Mouse (Mus musculus) kidney, adult 8-10 months (tissue): Measurements from ENCODE around the gene Mlh1.

Experiments
- DNase-seq, 2 experiments: peaks; one replicate each; pipeline ENCODE4 v3.0.0; 2022

The Mlh1 gene

GRCm38 (mm10) chr9:111271434-111272160 lies at the start of gene Mlh1, which contains the start of gene Epm2aip1:
TSS of gene Mlh1 (minus strand) at chr9:111271791.
TSS of gene Epm2aip1 (plus strand) at chr9:111271929.
- DNase-seq = peak; percentile 99

- no peak for DNase-seq
Observed at GRCm38 (mm10) chr9:111320912-111321311, 49.3 kb upstream of the Mlh1 start.

- peak; percentile 20 to 68 for DNase-seq
Observed at GRCm38 (mm10) chr9:111314219-111314618, 42.6 kb upstream of the Mlh1 start.

- no peak for DNase-seq
Observed at GRCm38 (mm10) chr9:111313793-111314192, 42.2 kb upstream of the Mlh1 start.

- DNase-seq = no peak
Observed at GRCm38 (mm10) chr9:111313299-111313698, 41.7 kb upstream of the Mlh1 start.

- no peak for DNase-seq
Observed at GRCm38 (mm10) chr9:111312442-111313141, 41.0 kb upstream of the Mlh1 start.

GRCm38 (mm10) chr9:111311843-111312441 lies 40.4 kb upstream of the Mlh1 start:
- no peak for DNase-seq

- DNase-seq = no peak
Observed at GRCm38 (mm10) chr9:111311031-111311842, 39.6 kb upstream of the Mlh1 start, which contains the start of gene Trank1. TSS of gene Trank1 (plus strand) at chr9:111311739.

GRCm38 (mm10) chr9:111306142-111306541 lies 34.6 kb upstream of the Mlh1 start:
- no peak for DNase-seq

GRCm38 (mm10) chr9:111304036-111304435 lies 32.4 kb upstream of the Mlh1 start:
- no peak for DNase-seq

GRCm38 (mm10) chr9:111302196-111302831 lies 30.7 kb upstream of the Mlh1 start:
- no peak for DNase-seq

- no peak for DNase-seq
Observed at GRCm38 (mm10) chr9:111298606-111299005, 27.0 kb upstream of the Mlh1 start.

- no peak for DNase-seq
Observed at GRCm38 (mm10) chr9:111296433-111296832, 24.8 kb upstream of the Mlh1 start.

GRCm38 (mm10) chr9:111295323-111295722 lies 23.7 kb upstream of the Mlh1 start:
- no peak for DNase-seq

GRCm38 (mm10) chr9:111294911-111295310 lies 23.3 kb upstream of the Mlh1 start:
- DNase-seq = no peak

GRCm38 (mm10) chr9:111293234-111293633 lies 21.6 kb upstream of the Mlh1 start:
- no peak for DNase-seq

- no peak for DNase-seq
Observed at GRCm38 (mm10) chr9:111290539-111291100, 19.0 kb upstream of the Mlh1 start.

- DNase-seq = peak; percentile 88 to 97
Observed at GRCm38 (mm10) chr9:111289832-111290339, 18.3 kb upstream of the Mlh1 start.

GRCm38 (mm10) chr9:111289294-111289831 lies 17.8 kb upstream of the Mlh1 start:
- peak; percentile 20 to 44 for DNase-seq

GRCm38 (mm10) chr9:111287956-111288355 lies 16.4 kb upstream of the Mlh1 start:
- no peak for DNase-seq

GRCm38 (mm10) chr9:111286468-111286867 lies 14.9 kb upstream of the Mlh1 start:
- DNase-seq = no peak
